Mouse (Mus musculus) kidney, postnatal 10 days (tissue): ENCODE measurements around the gene Myo1h.
A peak's percentile ranks its signal among the peaks of the same experiment; 100 is the strongest.

Experiments
- DNase-seq: peaks from one replicate; pipeline ENCODE4 v3.0.0; 2021; ENCODE audit warnings: mixed read lengths

The Myo1h gene

GRCm38 (mm10) chr5:114288874-114289273, at the start of gene Myo1h:
Myo1h (plus strand) TSS chr5:114289166.
- no peak for DNase-seq

- no peak for DNase-seq
Measured at GRCm38 (mm10) chr5:114239737-114240136, 49.2 kb upstream of the Myo1h start.

GRCm38 (mm10) chr5:114246465-114246864, 42.5 kb upstream of the Myo1h start:
- DNase-seq: no peak

- peak; percentile 87 for DNase-seq
Measured at GRCm38 (mm10) chr5:114248174-114248589, 40.8 kb upstream of the Myo1h start.

GRCm38 (mm10) chr5:114259495-114259894, 29.5 kb upstream of the Myo1h start:
- no peak for DNase-seq

GRCm38 (mm10) chr5:114261494-114261893, 27.5 kb upstream of the Myo1h start:
- DNase-seq: no peak

- no peak for DNase-seq
Measured at GRCm38 (mm10) chr5:114264030-114264459, 24.9 kb upstream of the Myo1h start.

GRCm38 (mm10) chr5:114264791-114265190, 24.2 kb upstream of the Myo1h start:
- DNase-seq: no peak

- no peak for DNase-seq
Measured at GRCm38 (mm10) chr5:114268646-114269045, 20.3 kb upstream of the Myo1h start.

- no peak for DNase-seq
Measured at GRCm38 (mm10) chr5:114269499-114269898, 19.5 kb upstream of the Myo1h start.

- DNase-seq: no peak
Measured at GRCm38 (mm10) chr5:114269984-114270383, 19.0 kb upstream of the Myo1h start.

GRCm38 (mm10) chr5:114273693-114274402, 15.1 kb upstream of the Myo1h start, which contains the start of gene Foxn4:
Foxn4 (minus strand) TSS chr5:114273807.
- no peak for DNase-seq

- DNase-seq: no peak
Measured at GRCm38 (mm10) chr5:114275339-114275738, 13.6 kb upstream of the Myo1h start.

GRCm38 (mm10) chr5:114275991-114276390, 13.0 kb upstream of the Myo1h start:
- no peak for DNase-seq

GRCm38 (mm10) chr5:114279382-114280143, 9.4 kb upstream of the Myo1h start:
- no peak for DNase-seq

GRCm38 (mm10) chr5:114282346-114282745, 6.6 kb upstream of the Myo1h start:
- no peak for DNase-seq

GRCm38 (mm10) chr5:114284604-114285397, 4.2 kb upstream of the Myo1h start:
- peak; percentile 27 for DNase-seq

GRCm38 (mm10) chr5:114285398-114285700, 3.6 kb upstream of the Myo1h start:
- no peak for DNase-seq

- DNase-seq: no peak
Measured at GRCm38 (mm10) chr5:114286102-114286501, 2.9 kb upstream of the Myo1h start.

- no peak for DNase-seq
Measured at GRCm38 (mm10) chr5:114286872-114287571, 1.9 kb upstream of the Myo1h start.

- no peak for DNase-seq
Measured at GRCm38 (mm10) chr5:114288396-114288795, 570 bp upstream of the Myo1h start.

GRCm38 (mm10) chr5:114290004-114290403, 1.0 kb downstream of the Myo1h start:
- DNase-seq: no peak
